Mouse (Mus musculus) testis, postnatal 14 days (tissue): ENCODE results near the gene Tpra1.

ENCODE experiments used
- DNase-seq: peaks from one replicate; pipeline ENCODE4 v3.0.0; 2021; ENCODE audit warnings: low spot score

The Tpra1 gene

GRCm38 (mm10) chr6:88901947-88902820 is at the start of gene Tpra1:
Gene Tpra1 (plus strand): TSS chr6:88902251.
- peak; percentile 97 for DNase-seq

GRCm38 (mm10) chr6:88854509-88854908 is 47.5 kb upstream of the Tpra1 start:
- no peak for DNase-seq

DNA sequence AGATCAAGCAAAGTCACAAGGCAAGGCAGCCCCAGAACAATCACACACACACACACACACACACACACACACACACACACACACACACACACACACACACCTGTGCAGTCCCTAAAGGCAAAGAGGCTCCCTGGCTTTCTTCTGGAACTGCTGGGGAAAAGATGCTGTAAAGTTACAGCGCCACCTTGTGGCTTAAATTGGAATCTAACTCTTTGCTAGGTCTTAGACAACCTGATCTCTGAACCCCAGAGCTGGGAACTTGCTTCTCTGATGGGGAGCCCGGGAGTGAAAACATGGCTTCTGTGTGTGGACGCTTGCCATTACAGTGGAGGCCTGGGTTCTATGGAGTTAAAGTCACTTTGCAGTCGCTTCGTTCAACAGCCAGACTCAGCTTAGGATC is 46.4 kb upstream of the Tpra1 start:
- no peak for DNase-seq

DNA sequence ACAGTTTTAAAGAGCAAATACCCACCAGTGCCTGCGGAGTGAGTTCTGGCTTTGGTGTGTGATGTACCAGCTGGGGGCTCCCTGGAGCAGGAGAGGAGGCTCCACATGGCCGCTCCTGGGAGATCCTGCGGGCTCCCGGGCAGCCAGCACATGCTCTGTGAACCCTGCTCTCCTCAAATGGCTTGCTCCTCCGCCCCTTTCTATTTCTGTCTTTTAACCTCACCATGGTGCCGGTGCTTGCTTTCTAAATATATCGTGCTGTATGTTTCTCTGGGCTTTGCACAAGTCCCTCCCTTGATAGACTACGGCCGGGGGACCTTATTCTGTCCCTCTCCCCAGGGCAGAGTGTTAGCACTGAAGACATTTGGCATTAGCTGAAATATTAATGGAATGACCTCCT is 44.8 kb upstream of the Tpra1 start:
- DNase-seq = no peak

GRCm38 (mm10) chr6:88857830-88858229 is 44.2 kb upstream of the Tpra1 start:
- no peak for DNase-seq

DNA sequence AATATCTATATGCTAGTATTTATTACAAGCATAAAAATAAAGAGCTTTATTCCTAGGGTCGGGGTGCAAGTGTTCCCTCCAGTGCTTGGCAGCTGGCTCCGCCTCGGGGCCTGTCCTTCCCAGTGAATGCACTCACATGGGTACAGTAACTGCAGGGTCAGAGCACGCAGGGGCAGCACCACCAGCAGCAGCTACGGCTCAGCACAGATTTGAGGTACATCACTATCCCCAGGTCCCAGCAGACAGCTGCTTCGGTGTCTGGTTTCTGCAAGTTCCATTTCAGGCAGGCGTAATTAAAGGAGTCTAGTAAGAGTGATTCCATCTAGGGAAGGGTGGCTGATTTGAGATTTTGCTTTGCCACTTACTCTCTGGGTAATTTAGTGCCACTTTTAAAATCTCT is 43.7 kb upstream of the Tpra1 start:
- no peak for DNase-seq

DNA sequence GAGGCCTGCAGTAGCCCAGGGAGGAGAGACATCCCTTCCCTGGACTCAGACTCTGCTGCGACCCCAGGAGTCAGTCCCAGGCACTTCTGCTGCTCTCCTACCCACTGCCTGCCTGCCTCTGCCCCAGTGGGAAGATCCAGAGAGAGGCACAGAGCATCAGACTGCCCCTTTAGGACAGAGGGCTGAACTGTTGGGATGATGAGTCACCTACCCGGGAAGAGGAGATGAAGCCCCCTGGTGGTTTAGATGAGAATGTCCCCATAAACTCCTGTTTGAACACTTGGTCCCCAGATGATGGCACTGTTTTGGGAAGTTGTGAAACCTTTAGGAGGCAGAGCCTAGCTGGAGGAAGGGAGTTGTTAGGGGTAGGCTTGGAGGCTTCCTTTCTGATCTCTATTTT is 41.1 kb upstream of the Tpra1 start:
- DNase-seq = no peak

GRCm38 (mm10) chr6:88865704-88866103 is 36.3 kb upstream of the Tpra1 start:
- no peak for DNase-seq

DNA sequence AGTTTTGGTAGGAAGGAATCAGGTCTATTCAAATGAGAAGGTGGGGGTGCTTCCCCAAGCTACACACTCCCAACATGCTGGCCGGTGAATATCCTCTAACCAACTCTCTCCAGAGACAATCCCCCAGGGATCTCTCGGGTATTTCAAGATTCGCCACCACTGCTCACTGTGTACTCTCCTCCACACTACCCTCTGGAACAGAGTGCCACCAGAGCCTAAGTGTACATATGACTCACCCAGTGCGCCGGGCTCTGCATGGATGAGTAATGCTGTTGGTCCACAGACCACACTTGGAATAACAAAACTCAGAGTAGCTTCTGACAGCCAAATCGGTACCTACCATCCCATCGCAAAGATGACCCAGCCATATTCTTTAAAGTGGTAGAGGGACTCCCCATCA is 32.6 kb upstream of the Tpra1 start:
- DNase-seq = no peak

DNA sequence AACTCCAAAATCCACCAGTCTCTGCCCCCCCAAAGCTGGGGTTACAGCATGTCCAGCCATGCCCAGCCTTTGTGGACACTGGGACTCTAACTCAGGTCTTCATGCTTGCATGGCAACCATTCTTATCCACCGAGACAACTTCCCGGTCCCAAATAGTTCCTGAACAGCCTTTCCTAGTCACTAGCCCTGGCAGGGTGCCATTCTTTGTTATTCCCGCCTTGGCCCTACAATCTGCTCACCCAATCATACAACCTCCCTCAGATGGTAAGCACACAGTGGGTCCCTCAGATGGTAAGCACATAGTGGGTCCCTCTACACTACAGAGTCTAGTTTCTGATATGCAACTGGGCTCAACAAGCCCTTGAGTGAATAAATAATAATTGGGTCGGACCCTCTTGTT is 31.5 kb upstream of the Tpra1 start:
- no peak for DNase-seq

GRCm38 (mm10) chr6:88871546-88871945 is 30.5 kb upstream of the Tpra1 start:
- no peak for DNase-seq

- no peak for DNase-seq
Measured at GRCm38 (mm10) chr6:88872811-88873210, 29.2 kb upstream of the Tpra1 start.

- no peak for DNase-seq
Measured at GRCm38 (mm10) chr6:88873965-88874867, 27.8 kb upstream of the Tpra1 start.

- peak; percentile 86 for DNase-seq
Measured at GRCm38 (mm10) chr6:88874868-88875508, 27.1 kb upstream of the Tpra1 start, which contains the start of gene Podxl2. Gene Podxl2 (minus strand): TSS chr6:88875044.

- DNase-seq = no peak
Measured at GRCm38 (mm10) chr6:88879471-88879870, 22.6 kb upstream of the Tpra1 start.

DNA sequence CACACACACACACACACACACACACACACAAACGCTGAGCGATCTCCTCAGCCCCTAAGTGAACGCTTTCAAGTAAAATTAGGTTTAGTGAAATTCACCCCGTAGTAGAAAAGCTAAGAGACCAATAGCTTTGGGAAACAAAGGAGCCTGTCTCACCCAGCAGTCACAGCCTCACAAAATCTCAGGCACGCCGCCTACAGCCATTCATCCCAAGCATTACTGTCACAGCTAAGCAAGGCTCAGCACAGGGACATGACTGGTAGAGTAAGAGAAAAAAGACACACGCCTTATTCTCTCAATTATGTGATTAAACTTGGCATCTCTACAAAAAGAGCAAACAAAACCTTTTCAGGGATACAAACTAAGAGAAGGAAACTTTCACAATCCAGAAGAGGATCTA is 20.7 kb upstream of the Tpra1 start:
- no peak for DNase-seq

- no peak for DNase-seq
Measured at GRCm38 (mm10) chr6:88884195-88884594, 17.9 kb upstream of the Tpra1 start.

DNA sequence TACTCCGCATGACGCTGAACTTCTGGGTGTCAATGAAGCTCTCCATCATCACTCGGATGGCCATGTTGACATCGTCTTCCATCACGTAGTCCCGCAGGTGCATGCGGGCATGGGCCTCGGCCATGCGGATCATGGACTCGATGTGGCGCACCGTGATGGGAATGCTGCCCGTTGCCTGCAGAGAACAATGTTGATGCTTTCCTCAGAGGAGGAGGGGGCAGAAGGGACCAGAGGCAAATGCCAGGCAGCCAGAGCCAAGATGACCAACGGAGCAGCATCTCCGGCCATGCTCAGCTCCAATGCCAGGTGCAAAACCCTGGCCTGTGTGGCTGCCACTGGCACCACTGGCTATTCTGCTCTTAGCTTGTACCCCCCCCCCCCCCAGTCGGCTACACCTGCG is 17.4 kb upstream of the Tpra1 start:
- no peak for DNase-seq

DNA sequence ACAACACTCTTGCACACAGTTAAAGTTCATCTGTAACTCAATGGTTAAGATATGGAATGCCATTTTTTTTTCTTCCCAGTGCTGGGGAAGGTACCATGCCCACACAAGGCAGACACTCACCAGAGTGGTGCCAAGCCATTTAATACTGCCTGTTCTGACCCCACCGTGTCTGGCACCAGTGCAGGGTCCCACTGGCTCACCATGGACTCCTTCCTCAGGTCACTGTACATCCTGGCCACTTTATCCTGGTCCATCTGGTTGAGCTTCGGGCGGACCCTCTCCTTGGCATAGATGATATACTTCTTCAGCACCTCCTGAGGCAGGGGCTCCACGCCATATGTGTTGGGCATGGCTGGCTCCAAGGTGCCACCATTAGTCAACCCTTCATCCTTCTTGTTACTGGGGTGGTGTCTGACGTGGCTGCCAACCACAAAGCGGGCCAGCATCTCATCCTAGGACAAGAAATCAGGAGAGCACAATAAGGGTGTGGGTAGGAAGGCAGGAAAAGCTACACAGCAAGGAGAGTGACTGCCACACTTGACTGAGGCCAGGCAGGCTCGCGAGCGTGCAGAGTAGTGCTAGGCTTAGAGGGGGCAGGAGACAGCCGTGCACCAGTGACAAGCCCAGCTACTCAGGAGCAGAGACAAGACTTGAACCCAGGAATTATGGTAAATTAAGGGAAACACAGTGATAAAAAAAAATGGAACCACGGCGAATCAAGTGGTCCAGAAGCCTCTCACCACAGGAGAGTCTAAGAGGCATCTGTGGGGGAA is 16.2 kb upstream of the Tpra1 start:
- DNase-seq = no peak

DNA sequence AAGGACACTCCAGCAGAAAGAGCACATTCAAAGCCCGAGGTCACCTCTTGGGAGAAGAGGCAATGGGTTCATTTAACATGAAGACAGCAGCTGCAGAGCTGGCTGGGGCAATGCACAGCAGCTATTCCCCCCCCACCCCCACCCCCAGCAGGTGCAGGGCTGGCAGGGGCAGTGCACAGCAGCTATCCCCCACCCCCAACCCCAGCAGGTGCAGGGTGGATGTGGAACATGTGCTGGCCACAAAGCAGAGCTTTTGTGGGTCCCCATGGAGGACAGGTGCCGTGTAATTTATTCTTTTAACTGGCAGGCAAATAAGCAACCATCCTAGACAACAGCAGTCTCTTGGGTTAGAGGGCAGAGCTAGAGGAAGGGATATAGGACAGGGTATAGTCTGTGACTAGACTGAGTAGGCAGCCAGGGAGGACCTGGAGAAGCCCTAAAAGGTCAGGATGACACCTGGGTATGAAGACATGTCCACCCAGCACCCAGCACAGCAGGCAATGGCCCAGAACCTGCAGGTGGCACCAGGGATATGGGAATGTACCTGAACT is 15.6 kb upstream of the Tpra1 start:
- DNase-seq = no peak

DNA sequence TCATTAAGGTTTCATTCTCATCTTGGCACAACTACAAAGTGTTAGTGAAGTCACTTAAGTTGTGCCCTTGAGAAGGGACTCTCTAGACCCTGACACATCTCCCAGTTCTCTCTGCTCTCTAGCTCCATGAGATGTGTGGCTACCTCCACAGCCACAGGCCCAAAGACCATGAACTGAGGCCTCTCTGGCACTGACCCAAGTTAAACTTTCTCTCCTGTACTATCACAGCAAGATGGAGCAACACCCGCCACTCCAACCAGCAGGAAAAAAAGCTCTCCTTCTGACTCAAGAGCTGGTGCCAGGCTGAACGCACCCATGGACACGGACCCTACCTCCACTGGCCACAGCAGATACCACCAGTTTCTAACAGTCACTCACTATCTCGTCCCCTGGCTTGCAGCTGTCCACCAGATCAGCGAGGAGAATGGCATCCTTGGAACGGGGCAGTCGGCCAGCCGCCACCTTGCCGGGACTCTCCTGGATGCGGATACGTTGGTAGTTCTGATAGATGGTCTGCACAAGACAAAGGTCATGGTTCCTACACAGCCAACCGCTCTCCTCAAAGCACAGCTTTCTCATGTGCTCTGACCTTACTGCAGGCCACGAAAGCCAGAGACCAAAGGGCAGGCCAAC is 12.5 kb upstream of the Tpra1 start:
- no peak for DNase-seq
